Mouse (Mus musculus): ENCODE measurements around the gene Mga. TPM values are rescaled to one million over a fixed set of nuclear protein-coding genes. Genes with fewer than 3 reads are reported as not detected.

Mga gene
- polyA plus RNA-seq, 1 experiment from 2014 or later: 25.4 TPM

DNA sequence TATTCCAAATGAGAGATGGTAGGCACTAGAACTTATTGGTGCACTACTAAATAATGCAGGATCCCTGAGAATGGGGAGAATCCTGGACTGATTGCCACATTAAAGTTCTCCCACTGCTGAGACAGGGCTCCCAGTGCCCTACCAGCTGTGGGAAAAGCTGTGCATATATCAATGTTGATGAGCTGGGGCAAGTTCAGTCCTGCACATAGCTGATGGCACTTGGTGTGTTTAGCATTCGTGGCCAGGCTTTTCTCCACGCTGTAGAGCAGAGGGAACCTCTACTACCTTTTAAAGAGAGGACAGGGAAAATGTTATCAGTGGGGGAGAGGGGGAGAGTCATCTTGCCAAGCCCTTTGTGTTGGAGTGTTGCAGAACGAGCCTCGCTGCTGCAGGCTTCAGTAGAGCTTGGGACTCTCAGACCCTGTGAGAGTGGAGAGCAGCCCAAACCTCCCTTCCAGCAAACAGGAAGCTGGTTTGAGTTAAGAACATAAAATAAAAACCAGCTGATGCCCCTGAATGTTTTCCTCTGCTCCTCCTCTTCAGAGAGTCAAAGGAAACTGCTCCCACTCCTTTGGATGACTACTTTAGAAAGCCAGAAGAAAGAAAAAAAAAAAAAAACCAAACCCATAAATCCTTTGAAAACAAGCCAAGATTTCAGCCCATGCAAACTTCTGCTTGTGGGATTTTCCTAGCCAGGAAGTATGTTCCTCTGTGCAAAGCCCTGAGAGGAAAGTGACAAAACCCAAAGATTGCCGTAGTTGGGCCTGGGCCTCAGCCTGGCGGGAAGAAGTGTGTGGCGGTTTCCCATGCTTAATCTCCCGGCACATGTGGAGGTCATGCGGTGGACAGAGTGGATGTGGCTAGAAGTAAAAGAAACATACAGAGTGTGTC, 98.6 kb downstream of the Mga start:
- 28% methylated on average over 9 of the region's 9 CpGs for WGBS
- H3K4me3 ChIP-seq (ENCODE audit: low read length): no peak overlapping the region
- H3K36me3 ChIP-seq (ENCODE audit: control insufficient read depth, insufficient read depth, low read length): no peaks in the 10 kb centered on the region
- peak overlapping the region; percentile 44 for H3K9ac ChIP-seq (ENCODE audit: low read length)
- no peaks in the 10 kb centered on the region for H3K27me3 ChIP-seq (ENCODE audit: control insufficient read depth, insufficient read depth, low read depth, low read length)
- H3K4me2 ChIP-seq (ENCODE audit: low read depth, low read length): no peak overlapping the region
- H3K27ac ChIP-seq (ENCODE audit: low read length): peak overlapping the region; percentile 94
- no peaks in the 10 kb centered on the region for H3K9me3 ChIP-seq (ENCODE audit: control insufficient read depth, low read length)
- peaks cover 20% of the 10 kb centered on the region for H3K4me1 ChIP-seq (replicated peaks; ENCODE audit: control insufficient read depth, insufficient read depth, low read length)
- peak; percentile 62 for ATAC-seq (ENCODE audit: low read depth)

DNA sequence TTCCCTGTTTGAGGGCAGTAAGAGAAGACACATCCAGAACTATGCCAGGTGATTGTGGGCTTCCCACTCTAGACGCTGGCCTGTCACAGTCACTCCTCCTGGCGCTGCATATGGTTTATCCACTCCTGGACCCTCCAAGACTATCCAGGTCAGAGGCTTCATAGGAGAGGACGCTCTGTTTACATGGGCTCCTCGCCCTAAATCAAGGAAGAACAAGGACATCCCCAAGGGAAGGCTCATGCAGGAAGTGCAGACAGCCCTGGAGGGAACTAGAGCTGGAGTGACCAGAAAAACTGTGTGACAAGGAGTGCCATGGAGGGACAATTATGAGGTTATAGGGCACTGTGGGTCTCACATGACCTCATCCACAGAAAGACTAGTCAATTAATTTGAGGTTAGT, 100.3 kb downstream of the Mga start:
- peaks cover 26% of the 10 kb centered on the region for H3K4me1 ChIP-seq (replicated peaks; ENCODE audit: control insufficient read depth, insufficient read depth, low read length)
- no peaks in the 10 kb centered on the region for H3K27me3 ChIP-seq (ENCODE audit: control insufficient read depth, insufficient read depth, low read depth, low read length)
- H3K4me3 ChIP-seq (ENCODE audit: low read length): no peak overlapping the region
- H3K9ac ChIP-seq (ENCODE audit: low read length): no peak overlapping the region
- H3K36me3 ChIP-seq (ENCODE audit: control insufficient read depth, insufficient read depth, low read length): no peaks in the 10 kb centered on the region
- no peak for ATAC-seq (ENCODE audit: low read depth)
- H3K27ac ChIP-seq (ENCODE audit: low read length): no peak overlapping the region
- WGBS: 82% methylated on average over 4 of the region's 4 CpGs
- H3K9me3 ChIP-seq (ENCODE audit: control insufficient read depth, low read length): no peaks in the 10 kb centered on the region
- no peak overlapping the region for H3K4me2 ChIP-seq (ENCODE audit: low read depth, low read length)

DNA sequence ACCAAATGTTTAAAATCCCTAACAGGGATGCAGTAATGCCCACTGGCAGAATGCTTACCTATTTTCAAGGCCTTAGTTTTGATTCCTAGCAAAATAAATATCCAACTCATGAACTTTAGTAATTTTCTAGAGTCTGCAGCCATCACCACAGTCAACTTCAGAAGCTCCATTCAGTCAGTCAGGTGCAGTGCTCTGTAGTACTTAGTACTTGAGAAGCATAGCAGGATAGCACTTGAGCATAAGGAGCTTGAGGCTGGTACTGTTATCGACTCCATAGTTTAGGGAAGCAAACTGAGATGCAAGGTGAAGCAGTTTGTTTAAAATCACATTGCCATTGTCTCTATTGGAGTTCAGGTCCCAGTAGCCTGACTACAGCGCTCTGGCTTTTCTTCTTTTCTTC, 102.7 kb downstream of the Mga start:
- WGBS: 68% methylated on average over 2 of the region's 2 CpGs
- ATAC-seq (ENCODE audit: low read depth): no peak
- H3K36me3 ChIP-seq (ENCODE audit: control insufficient read depth, insufficient read depth, low read length): no peaks in the 10 kb centered on the region

DNA sequence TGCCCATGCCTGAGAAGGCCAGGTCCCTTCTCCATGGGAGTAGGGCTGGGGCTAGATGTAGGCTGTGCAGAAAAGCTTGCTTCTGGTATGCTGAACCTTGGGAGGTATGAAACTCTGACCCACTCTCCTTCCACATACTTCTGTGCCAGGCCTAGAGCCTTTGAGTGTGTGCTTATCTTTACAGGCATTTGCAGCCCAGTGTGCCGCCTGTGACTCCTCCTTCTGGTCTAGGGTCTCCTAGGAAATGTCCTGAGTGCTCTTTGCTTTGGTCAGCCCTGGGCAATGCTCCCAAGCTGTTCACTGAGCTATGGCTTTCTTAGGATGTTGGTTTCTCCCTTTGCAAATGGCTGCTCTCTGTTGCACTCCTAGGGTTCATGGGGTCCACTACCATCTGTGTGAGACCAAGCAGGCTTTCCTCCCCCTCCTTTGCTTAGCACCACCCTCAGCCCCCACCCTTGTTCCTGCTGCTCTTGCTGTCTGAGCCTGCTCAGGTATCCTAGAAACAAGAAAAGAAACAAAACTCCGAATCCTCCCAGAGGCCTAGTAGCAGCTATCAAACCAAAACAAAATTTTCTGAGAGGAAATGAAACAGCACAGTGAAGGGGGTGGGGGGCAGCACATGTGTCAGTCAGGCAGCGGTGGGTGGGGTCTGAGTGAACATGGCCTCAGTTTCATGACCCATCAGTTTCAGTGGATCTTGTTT, 104.0 kb downstream of the Mga start:
- Histone ChIP-seq H3K4me2 (ENCODE audit: low read depth, low read length) (no peak overlapping the region), H3K4me1 (replicated peaks; ENCODE audit: control insufficient read depth, insufficient read depth, low read length) (peaks cover 10% of the 10 kb centered on the region), H3K36me3 (ENCODE audit: control insufficient read depth, insufficient read depth, low read length) (no peaks in the 10 kb centered on the region), H3K9me3 (ENCODE audit: control insufficient read depth, low read length) (no peaks in the 10 kb centered on the region), H3K9ac (ENCODE audit: low read length) (no peak overlapping the region), H3K27ac (ENCODE audit: low read length) (peak overlapping the region; percentile 83), H3K4me3 (ENCODE audit: low read length) (no peak overlapping the region), H3K27me3 (ENCODE audit: control insufficient read depth, insufficient read depth, low read depth, low read length) (no peaks in the 10 kb centered on the region)
- 47% methylated on average over 3 of the region's 3 CpGs for WGBS
- peak; percentile 90 for ATAC-seq (ENCODE audit: low read depth)

More for the DNA sequence above, 102.7 kb downstream of the Mga start:
- no peak overlapping the region for H3K4me2 ChIP-seq (ENCODE audit: low read depth, low read length)
- no peak overlapping the region for H3K4me3 ChIP-seq (ENCODE audit: low read length)
- no peak overlapping the region for H3K9ac ChIP-seq (ENCODE audit: low read length)
- H3K4me1 ChIP-seq (replicated peaks; ENCODE audit: control insufficient read depth, insufficient read depth, low read length): peaks cover 23% of the 10 kb centered on the region
- no peaks in the 10 kb centered on the region for H3K27me3 ChIP-seq (ENCODE audit: control insufficient read depth, insufficient read depth, low read depth, low read length)
- no peak overlapping the region for H3K27ac ChIP-seq (ENCODE audit: low read length)
- H3K9me3 ChIP-seq (ENCODE audit: control insufficient read depth, low read length): no peaks in the 10 kb centered on the region

DNA sequence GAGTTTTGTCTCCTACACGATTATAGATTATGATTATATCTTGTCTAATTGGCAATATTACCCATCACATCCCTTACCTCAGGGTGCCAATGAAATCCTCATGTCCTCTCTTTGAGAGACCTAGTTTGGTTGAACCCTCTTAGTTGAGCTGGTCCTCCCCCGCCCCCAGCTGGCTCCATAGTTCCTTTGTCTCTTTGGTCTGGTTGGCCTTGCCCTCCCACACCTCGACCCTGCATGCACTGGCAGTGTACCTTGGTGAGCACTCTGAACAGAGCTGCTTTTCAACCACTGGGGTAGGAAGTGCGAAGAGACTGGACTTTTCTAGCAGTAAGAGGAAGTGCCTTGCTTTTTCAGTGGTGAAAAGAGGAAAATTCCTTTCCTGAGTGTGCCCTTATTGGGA, 104.9 kb downstream of the Mga start:
- no peak overlapping the region for H3K4me3 ChIP-seq (ENCODE audit: low read length)
- 64% methylated on average over 4 of the region's 4 CpGs for WGBS
- H3K4me1 ChIP-seq (replicated peaks; ENCODE audit: control insufficient read depth, insufficient read depth, low read length): peaks cover 7% of the 10 kb centered on the region; the same call in 1 of the 2 replicates
- H3K27me3 ChIP-seq (ENCODE audit: control insufficient read depth, insufficient read depth, low read depth, low read length): no peaks in the 10 kb centered on the region
- no peaks in the 10 kb centered on the region for H3K9me3 ChIP-seq (ENCODE audit: control insufficient read depth, low read length)
- ATAC-seq (ENCODE audit: low read depth): no peak
- H3K27ac ChIP-seq (ENCODE audit: low read length): peak overlapping the region; percentile 83; the same call in 1 of the 2 replicates
- H3K36me3 ChIP-seq (ENCODE audit: control insufficient read depth, insufficient read depth, low read length): no peaks in the 10 kb centered on the region
- H3K9ac ChIP-seq (ENCODE audit: low read length): no peak overlapping the region
- H3K4me2 ChIP-seq (ENCODE audit: low read depth, low read length): no peak overlapping the region

DNA sequence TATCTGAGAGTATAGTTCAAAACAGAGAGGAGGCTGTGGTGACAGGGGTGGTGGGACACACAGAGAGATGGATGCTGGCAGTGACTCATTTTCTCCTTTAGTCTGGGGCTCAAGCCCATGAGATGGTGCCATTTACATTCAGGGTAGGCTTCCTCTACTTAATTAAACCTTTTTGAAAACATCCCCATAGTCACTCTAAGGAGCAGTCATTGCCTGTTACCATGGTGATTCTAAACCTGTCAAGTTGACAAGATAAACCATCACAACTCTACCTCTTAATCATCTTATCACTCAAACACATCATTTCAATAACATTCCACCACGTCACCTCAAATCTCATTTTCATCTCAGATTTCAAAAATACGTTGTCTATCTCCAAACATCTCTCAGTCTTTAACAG, 106.9 kb downstream of the Mga start:
- no peak overlapping the region for H3K27ac ChIP-seq (ENCODE audit: low read length)
- 69% methylated on average over 2 of the region's 2 CpGs for WGBS
- H3K4me1 ChIP-seq (replicated peaks; ENCODE audit: control insufficient read depth, insufficient read depth, low read length): peaks cover 7% of the 10 kb centered on the region; the same call in 1 of the 2 replicates
- H3K4me2 ChIP-seq (ENCODE audit: low read depth, low read length): no peak overlapping the region
- no peak overlapping the region for H3K9ac ChIP-seq (ENCODE audit: low read length)
- no peak for ATAC-seq (ENCODE audit: low read depth)
- no peaks in the 10 kb centered on the region for H3K9me3 ChIP-seq (ENCODE audit: control insufficient read depth, low read length)
- no peaks in the 10 kb centered on the region for H3K27me3 ChIP-seq (ENCODE audit: control insufficient read depth, insufficient read depth, low read depth, low read length)
- H3K36me3 ChIP-seq (ENCODE audit: control insufficient read depth, insufficient read depth, low read length): no peaks in the 10 kb centered on the region
- H3K4me3 ChIP-seq (ENCODE audit: low read length): no peak overlapping the region

DNA sequence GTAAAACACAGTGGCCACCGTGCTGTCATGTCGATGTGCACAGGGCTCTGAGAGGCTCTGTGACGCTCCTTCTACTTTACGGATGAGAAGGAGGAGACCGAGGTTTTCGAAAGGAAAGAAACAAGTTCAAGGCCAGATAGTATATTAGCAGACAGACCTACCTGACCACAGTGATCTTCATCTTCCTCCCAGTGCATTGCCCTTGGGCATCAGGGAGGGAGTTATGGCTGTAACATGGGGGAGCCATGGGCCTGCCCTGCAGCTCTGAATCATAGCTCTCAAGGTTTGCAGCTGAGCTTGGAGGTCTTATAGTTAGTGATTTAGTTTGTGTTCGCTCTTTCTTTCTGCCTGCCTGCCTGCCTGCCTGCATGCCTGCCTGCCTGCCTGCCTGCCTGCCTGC, 109.7 kb downstream of the Mga start:
- H3K27ac ChIP-seq (ENCODE audit: low read length): no peak overlapping the region
- no peak overlapping the region for H3K9ac ChIP-seq (ENCODE audit: low read length)
- no peaks in the 10 kb centered on the region for H3K9me3 ChIP-seq (ENCODE audit: control insufficient read depth, low read length)
- no peaks in the 10 kb centered on the region for H3K4me1 ChIP-seq (replicated peaks; ENCODE audit: control insufficient read depth, insufficient read depth, low read length)
- H3K4me2 ChIP-seq (ENCODE audit: low read depth, low read length): no peak overlapping the region
- no peaks in the 10 kb centered on the region for H3K36me3 ChIP-seq (ENCODE audit: control insufficient read depth, insufficient read depth, low read length)
- ATAC-seq (ENCODE audit: low read depth): no peak
- 92% methylated on average over 7 of the region's 7 CpGs for WGBS
- H3K4me3 ChIP-seq (ENCODE audit: low read length): no peak overlapping the region
- no peaks in the 10 kb centered on the region for H3K27me3 ChIP-seq (ENCODE audit: control insufficient read depth, insufficient read depth, low read depth, low read length)

DNA sequence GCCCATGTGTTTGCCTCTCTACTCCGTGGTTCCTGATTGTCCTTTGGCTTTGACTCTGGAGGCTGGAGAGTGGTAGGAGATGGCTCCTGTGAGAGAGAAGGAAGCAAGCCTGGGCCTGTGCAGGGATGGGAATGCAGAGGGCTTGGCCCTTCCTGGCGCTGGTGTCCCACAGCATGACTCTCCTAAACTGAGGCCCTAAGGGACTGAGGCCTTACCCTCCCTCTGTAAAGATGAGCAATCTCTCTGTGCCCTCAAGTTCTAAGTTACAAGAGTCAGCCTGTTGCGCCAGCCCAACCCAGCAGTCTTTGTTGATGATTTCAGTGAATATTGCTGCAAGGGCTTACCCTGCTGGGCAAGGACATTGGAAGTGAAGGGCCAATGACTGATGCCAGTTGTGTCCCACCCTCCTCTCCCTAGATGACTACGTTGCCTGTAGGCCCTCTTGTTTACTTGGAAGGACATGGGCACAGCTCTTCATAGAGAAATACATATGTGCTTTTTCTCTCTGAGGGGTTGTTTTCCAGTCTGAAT, 110.7 kb downstream of the Mga start:
- no peaks in the 10 kb centered on the region for H3K36me3 ChIP-seq (ENCODE audit: control insufficient read depth, insufficient read depth, low read length)
- no peaks in the 10 kb centered on the region for H3K4me1 ChIP-seq (replicated peaks; ENCODE audit: control insufficient read depth, insufficient read depth, low read length)
- no peaks in the 10 kb centered on the region for H3K9me3 ChIP-seq (ENCODE audit: control insufficient read depth, low read length)
- H3K9ac ChIP-seq (ENCODE audit: low read length): no peak overlapping the region
- 71% methylated on average over 4 of the region's 4 CpGs for WGBS
- H3K27ac ChIP-seq (ENCODE audit: low read length): no peak overlapping the region
- H3K4me3 ChIP-seq (ENCODE audit: low read length): no peak overlapping the region
- no peak for ATAC-seq (ENCODE audit: low read depth)
- H3K4me2 ChIP-seq (ENCODE audit: low read depth, low read length): no peak overlapping the region
- no peaks in the 10 kb centered on the region for H3K27me3 ChIP-seq (ENCODE audit: control insufficient read depth, insufficient read depth, low read depth, low read length)

DNA sequence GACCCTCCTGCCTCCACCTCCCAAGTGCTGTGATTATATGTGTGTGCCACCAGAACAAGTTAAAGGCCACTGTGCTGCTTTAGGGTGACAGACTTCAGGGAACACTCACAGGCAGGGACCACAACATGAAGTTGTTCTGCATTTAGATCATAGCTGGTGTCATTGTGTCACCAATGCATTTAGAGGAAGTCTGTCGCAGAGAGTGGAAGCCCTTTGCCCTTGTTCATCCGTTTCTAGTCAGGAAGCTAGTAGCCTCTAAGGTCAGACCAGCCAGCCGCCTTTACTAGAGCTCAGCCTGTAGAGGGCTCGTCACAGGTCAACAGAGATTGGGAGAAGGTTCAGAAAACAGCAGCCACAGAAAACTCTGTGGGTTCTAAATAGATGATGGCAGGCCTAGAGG, 111.6 kb downstream of the Mga start:
- WGBS: 41% methylated on average over 4 of the region's 4 CpGs

More for the DNA sequence above, 111.6 kb downstream of the Mga start:
- Histone ChIP-seq H3K4me3 (ENCODE audit: low read length) (no peak overlapping the region), H3K9ac (ENCODE audit: low read length) (no peak overlapping the region), H3K27me3 (ENCODE audit: control insufficient read depth, insufficient read depth, low read depth, low read length) (no peaks in the 10 kb centered on the region), H3K4me2 (ENCODE audit: low read depth, low read length) (no peak overlapping the region), H3K27ac (ENCODE audit: low read length) (no peak overlapping the region), H3K36me3 (ENCODE audit: control insufficient read depth, insufficient read depth, low read length) (no peaks in the 10 kb centered on the region), H3K4me1 (replicated peaks; ENCODE audit: control insufficient read depth, insufficient read depth, low read length) (no peaks in the 10 kb centered on the region), H3K9me3 (ENCODE audit: control insufficient read depth, low read length) (no peaks in the 10 kb centered on the region)
- no peak for ATAC-seq (ENCODE audit: low read depth)
